Mouse (Mus musculus) E14TG2a.4 (cell line): ENCODE measurements around the gene Rnpc3.

Experiments used
- H3K27me3 ChIP-seq: 2 replicates; pipeline ENCODE4 v1.6.1; 2014; ENCODE audit warnings: low read length, control low read depth; ENCODE audit not compliant: insufficient read depth
- H3K36me3 ChIP-seq: 2 replicates; pipeline ENCODE4 v1.6.1; 2014; ENCODE audit warnings: low read length, control low read depth; ENCODE audit not compliant: insufficient read depth
- H3K4me1 ChIP-seq: replicated peaks from 2 replicates; pipeline ENCODE4 v1.6.1; 2014; ENCODE audit warnings: low read depth, low read length, control low read depth
- H3K4me3 ChIP-seq: replicated peaks from 2 replicates; pipeline ENCODE4 v1.5.1; 2014; ENCODE audit warnings: mild to moderate bottlenecking, low read length
- H3K9me3 ChIP-seq: 2 replicates; pipeline ENCODE4 v1.6.1; 2014; ENCODE audit warnings: low read length, control low read depth
- CTCF ChIP-seq: conservative IDR thresholded peaks from 2 replicates; pipeline ENCODE4 v1.5.1; 2014; ENCODE audit warnings: low read length
- NANOG ChIP-seq: IDR thresholded peaks from 2 replicates; pipeline ENCODE4 v1.6.1; 2014; ENCODE audit warnings: borderline replicate concordance, low read length, mixed read lengths
- POU5F1 ChIP-seq: IDR thresholded peaks from 2 replicates; pipeline ENCODE4 v1.6.1; 2014; ENCODE audit warnings: low read length, borderline replicate concordance

The Rnpc3 gene

GRCm38 (mm10) chr3:113606599-113606998, 23.4 kb downstream of the Rnpc3 start, which contains the start of gene Amy1:
TSS of gene Amy1 (minus strand) at chr3:113606699.
- Histone ChIP-seq H3K9me3 (no peaks in the 10 kb centered on the region), H3K36me3 (peaks cover 38% of the 10 kb centered on the region), H3K4me3 (no peak within 1 kb of the TSS), H3K4me1 (no peaks in the 10 kb centered on the region), H3K27me3 (no peaks in the 10 kb centered on the region)
- TF ChIP-seq NANOG (no peak), POU5F1 (no peak), CTCF (no peak)

- Histone ChIP-seq H3K36me3 (no peaks in the 10 kb centered on the region), H3K9me3 (no peaks in the 10 kb centered on the region), H3K4me1 (no peaks in the 10 kb centered on the region), H3K27me3 (no peaks in the 10 kb centered on the region), H3K4me3 (no peak overlapping the region)
- TF ChIP-seq CTCF: no peak
- no peak for TF ChIP-seq NANOG
- no peak for TF ChIP-seq POU5F1
These were observed 39.1 kb downstream of the Rnpc3 start for GRCm38 (mm10) chr3:113590844-113591243.

GRCm38 (mm10) chr3:113574578-113574977, 55.4 kb downstream of the Rnpc3 start:
- Histone ChIP-seq H3K9me3 (no peaks in the 10 kb centered on the region), H3K36me3 (no peaks in the 10 kb centered on the region), H3K4me3 (no peak overlapping the region), H3K4me1 (no peaks in the 10 kb centered on the region), H3K27me3 (no peaks in the 10 kb centered on the region)
- TF ChIP-seq NANOG (no peak), CTCF (no peak), POU5F1 (no peak)

- H3K36me3 ChIP-seq: no peaks in the 10 kb centered on the region
- no peak for TF ChIP-seq CTCF
- TF ChIP-seq NANOG: no peak
- no peak for TF ChIP-seq POU5F1
- no peaks in the 10 kb centered on the region for H3K27me3 ChIP-seq
- no peak overlapping the region for H3K4me3 ChIP-seq
- H3K9me3 ChIP-seq: no peaks in the 10 kb centered on the region
- no peaks in the 10 kb centered on the region for H3K4me1 ChIP-seq
These were observed 55.8 kb downstream of the Rnpc3 start for GRCm38 (mm10) chr3:113574138-113574537.

- no peak for TF ChIP-seq NANOG
- TF ChIP-seq CTCF: no peak
- no peak for TF ChIP-seq POU5F1
- Histone ChIP-seq H3K36me3 (no peaks in the 10 kb centered on the region), H3K4me3 (no peak overlapping the region), H3K4me1 (no peaks in the 10 kb centered on the region), H3K9me3 (no peaks in the 10 kb centered on the region), H3K27me3 (no peaks in the 10 kb centered on the region)
These were observed 57.8 kb downstream of the Rnpc3 start for GRCm38 (mm10) chr3:113572158-113572557.
